Mouse (Mus musculus) kidney, adult 18-20 months (tissue): ENCODE results near the gene Slc4a2.

ENCODE experiments used
- DNase-seq: peaks from one replicate; pipeline ENCODE4 v3.0.0; 2021

Slc4a2 gene

GRCm38 (mm10) chr5:24427285-24427633 lies 3.6 kb downstream of the Slc4a2 start:
- DNase-seq: no peak

- DNase-seq: peak; percentile 83
Measured at GRCm38 (mm10) chr5:24427981-24428402, 4.4 kb downstream of the Slc4a2 start.

DNA sequence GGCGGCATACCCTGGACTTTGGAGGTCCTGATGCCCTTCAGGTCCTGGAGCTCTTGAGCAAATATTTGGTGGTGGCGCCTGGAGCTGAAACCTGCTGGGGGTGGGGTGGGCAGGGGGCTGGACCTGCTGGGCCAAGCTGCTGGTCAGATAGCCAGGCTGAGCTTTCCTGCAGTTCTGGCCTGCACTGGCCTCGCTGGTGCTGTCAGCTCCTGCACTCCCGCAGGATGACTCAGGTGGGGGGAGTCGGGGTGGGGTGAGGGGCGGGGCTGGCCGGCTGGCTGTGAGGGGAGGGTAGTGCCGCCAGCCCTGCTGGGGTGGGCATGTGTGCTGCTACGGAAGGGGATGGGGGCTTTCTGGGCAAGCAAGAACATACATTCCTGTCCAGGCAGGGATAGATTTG lies 5.0 kb downstream of the Slc4a2 start:
- no peak for DNase-seq

DNA sequence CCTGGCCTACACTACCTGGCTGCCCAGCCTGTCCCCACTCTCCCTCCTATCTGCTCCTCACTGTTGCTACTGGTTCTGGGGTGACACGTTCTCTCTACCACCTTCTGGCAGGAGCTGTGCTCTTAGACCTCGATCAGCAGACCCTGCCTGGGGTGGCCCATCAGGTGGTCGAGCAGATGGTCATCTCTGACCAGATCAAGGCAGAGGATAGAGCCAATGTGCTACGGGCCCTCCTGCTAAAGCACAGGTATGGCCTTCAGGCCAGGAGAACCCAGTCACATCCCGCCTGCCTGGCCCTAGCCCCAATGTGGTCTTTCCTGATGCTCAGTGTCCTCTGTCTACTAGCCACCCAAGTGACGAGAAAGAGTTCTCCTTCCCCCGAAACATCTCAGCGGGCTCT lies 10.4 kb downstream of the Slc4a2 start:
- no peak for DNase-seq

DNA sequence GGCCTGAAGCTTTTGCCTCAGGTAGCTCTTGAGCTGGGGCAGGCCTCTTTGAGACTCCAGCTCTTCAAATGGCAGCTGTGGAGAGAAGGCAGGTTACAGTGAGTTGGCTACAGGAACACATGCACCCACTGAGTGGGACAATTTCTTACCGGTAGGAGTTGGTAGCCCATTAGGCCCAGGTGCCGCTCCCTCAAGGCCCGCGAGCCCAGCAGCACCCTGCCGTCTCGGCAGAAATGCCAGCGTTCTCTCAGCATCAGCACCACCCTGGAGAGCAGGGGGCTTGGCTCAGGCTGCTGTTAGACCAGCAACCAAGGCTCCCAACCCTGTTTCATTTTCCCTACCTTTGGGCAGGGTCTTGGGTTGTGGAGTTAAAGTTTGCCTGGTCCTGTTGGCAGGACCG lies 17.6 kb downstream of the Slc4a2 start:
- DNase-seq: no peak

- no peak for DNase-seq
Measured at GRCm38 (mm10) chr5:24442029-24442428, 18.4 kb downstream of the Slc4a2 start.

GRCm38 (mm10) chr5:24443204-24443603 lies 19.6 kb downstream of the Slc4a2 start:
- DNase-seq: no peak

GRCm38 (mm10) chr5:24443927-24444326 lies 20.3 kb downstream of the Slc4a2 start:
- no peak for DNase-seq

- DNase-seq: peak; percentile 95
Measured at GRCm38 (mm10) chr5:24444746-24445427, 21.2 kb downstream of the Slc4a2 start, which contains the start of gene Fastk. Gene Fastk, minus strand, starts transcription at chr5:24445287.

GRCm38 (mm10) chr5:24445428-24446080 lies 21.9 kb downstream of the Slc4a2 start:
- DNase-seq: no peak

- DNase-seq: no peak
Measured at GRCm38 (mm10) chr5:24446630-24447029, 23.0 kb downstream of the Slc4a2 start.

DNA sequence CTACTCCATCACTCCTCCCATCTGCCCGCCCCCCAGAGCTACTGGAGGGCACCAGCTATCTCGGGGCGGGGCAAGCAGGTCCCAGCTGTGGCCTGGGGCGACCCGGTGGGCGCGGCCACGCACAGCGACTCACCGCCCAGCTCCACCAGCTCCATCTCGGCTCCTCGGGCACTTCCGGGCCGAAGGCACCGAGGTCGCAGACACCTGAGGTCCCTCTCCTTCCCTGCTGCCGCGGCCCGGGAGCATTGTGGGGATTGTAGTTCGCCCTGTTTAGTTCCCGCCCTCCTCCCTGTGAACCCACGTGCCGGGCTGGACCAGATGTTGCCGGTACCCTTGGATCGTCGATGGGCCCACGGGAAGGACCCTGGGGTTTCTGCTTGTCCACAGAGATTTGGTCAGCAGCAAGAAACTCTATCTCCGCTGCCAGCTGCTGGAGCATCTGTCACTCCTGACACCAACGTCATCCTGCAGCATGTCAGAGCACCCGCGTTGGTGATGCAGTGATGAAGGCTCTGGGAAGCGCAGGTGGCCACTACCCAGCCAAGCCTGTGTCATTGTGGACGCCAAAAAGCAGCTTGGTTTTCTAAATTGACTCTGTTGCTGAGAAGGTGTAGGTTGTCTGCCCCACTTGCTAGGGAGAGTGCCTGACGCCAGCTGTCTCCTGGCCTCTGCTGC lies 24.1 kb downstream of the Slc4a2 start, which contains the start of gene Tmub1:
Tmub1 (minus strand) TSS at position 231 of the 675 bp plus-strand sequence.
- peak; percentile 89 for DNase-seq

DNA sequence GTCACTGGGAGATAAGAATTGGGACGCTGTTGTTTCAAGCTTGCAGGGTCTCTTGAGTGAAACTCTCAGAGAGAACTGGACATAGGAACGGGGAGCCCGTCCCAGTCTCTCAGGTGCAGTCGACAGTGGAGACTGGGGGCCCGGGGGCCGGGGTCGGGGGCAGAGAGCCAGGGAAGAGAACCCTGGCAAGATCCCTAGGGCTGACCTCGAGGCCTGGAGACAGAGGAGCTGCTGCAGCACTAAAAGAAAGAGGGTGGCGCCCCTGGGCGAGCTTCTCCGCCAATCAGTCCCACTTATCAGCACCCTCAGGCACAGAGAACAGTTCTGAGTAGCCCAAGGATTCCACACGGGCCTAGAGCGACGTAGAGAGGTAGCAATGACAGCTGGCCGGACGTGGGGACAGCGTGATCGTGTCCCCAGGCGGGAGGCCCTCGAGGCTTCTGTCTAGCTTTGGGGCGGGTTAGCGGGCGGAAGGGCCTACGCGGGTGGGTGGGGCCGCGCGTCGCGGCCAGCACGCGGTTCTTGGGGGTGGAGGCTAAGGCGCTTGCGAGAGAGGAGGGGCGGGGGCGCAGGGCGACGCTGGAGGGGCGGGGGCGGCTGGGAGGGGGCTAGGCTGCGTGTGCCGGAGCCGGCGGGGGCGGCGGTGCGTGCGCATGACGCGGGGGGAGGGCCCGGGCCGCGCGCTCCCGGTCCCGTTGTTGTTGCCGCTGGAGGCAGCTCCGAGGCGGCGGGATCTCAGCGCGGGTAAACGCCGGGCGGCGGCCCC lies 27.8 kb downstream of the Slc4a2 start:
- peak; percentile 85 for DNase-seq

- no peak for DNase-seq
Measured at GRCm38 (mm10) chr5:24452030-24452690, 28.5 kb downstream of the Slc4a2 start, which contains the start of gene Agap3. Gene Agap3, plus strand, starts transcription at chr5:24452177.

DNA sequence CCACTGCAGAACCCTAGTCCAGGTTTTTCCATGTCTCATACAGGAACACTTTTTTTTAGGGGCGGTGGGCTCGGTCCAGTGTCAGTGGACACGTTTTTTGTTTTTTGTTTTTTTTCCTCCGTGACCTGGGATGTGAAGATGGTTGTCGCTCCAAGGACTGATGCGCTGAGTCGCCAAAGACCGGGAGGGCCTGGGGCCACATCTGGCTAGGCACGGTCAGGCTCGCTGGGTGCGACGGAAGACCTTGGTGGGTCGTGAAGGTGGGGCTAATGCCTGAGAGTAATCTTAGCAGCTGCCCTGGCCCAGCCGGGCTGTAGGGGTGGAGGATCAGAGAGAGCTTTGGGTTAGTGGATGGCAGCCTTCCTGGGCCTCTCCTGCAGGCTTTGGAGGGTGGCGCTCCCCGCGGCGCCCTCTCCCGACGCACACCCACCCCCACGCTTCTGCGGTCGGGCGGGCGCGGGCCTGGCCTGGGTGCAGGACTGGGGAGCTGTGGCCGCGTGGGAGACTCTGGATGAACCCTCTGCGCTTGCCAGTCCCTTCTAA lies 29.1 kb downstream of the Slc4a2 start:
- DNase-seq: peak; percentile 28

GRCm38 (mm10) chr5:24453283-24453984 lies 29.8 kb downstream of the Slc4a2 start:
- DNase-seq: no peak

DNA sequence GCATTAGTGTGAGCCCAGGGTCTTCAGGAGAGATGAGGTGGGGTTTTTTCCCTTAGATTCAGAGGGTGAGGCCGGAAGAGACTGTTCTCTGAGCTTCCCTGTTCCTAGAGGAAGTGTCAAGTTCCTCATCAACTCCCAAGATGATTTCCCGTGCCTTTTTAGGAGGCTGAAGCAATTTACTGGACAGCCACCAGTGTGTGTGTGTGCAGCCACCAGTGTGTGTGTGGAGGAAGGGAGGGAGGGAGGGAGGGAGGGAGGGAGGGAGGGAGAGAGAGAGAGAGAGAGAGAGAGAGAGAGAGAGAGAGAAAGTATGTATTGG lies 30.3 kb downstream of the Slc4a2 start:
- DNase-seq: no peak

DNA sequence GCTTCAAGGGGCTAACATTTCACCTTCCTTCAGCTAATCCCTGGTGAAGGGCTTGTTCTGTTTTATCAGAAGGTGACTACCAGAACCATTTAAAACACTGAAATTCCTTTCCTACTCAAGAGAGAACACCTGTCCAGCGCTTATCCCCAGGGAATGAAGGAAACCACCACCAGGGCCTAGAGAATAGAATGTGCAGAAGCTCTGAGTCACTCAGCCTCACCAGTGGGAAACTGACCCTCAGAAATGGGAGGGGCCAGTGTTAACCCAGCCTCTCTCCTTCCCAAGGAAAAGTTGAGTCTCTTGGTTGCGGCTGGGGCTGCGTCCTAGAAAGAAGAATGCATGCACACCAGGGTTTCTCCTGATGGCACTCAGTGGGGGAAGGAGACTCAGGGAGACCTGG lies 31.4 kb downstream of the Slc4a2 start:
- no peak for DNase-seq

- DNase-seq: no peak
Measured at GRCm38 (mm10) chr5:24455613-24456012, 32.0 kb downstream of the Slc4a2 start.

DNA sequence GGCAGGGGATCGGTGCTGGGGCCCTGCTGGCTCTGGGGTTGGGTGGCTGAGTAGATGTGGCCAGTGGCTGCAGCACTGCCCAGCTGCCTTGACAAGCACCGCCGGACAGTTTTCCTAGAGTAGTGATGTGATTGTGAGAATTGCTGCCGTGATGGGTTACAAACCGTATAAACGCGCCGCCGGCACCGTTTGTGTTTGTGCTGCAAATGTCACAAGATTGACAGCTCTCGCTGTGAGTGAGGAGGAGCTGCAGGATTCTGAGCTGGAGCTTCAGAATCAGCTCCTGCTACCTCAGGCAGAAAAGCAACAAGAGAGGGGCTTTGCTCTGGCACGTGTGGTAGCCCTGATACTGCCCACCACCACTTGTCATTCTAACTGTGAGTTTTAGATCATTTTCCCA lies 43.1 kb downstream of the Slc4a2 start:
- no peak for DNase-seq

DNA sequence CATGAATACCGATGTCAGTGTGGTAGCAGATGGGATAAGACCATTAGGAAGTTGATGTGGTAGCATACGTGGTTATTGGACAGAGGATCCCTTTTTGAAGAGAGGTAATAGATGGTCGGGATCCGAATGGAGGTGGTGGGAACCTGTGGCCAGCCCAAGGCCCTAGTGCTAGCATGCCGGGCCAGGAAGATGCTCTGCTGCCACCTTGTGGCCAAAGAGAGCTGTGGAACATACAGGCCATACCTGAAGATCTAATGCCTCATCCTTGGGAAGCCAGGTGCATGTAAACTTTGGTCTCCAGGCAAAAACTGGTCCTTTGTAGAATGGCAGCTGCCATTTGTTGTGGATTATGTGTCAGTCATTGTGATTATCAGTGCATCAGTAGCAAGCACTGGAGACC lies 47.0 kb downstream of the Slc4a2 start:
- DNase-seq: peak; percentile 85
